Mouse (Mus musculus): ENCODE data around the gene Zfp612.

Gene Zfp612

GRCm38 (mm10) chr8:110135515-110135914, 56.0 kb downstream of the Zfp612 start:
- no peak for DNase-seq

- DNase-seq = no peak
Measured at GRCm38 (mm10) chr8:110140156-110140555, 60.6 kb downstream of the Zfp612 start.

DNA sequence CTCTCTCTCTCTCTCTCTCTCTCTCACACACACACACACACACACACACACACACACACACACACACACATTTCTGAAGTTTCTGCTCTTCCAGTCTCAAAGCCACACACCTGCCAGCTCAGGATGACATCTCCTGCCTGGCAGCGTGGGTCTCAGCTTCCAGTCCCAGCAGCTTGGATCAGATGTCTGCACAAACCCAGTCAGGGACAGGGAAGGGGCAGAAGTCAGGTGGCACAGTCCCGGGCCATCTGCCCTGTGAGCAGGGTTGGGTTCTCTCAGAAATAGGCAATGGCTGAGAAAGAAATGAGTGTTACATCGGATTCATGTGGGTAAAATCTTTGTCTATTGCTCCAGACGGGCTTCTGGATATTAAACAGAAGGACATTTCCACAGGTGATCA, 61.2 kb downstream of the Zfp612 start:
- DNase-seq = peak; percentile 40 to 50
